Comparison of ENCODE assay signal across 11 mouse cellular contexts in the genomic region with DNA sequence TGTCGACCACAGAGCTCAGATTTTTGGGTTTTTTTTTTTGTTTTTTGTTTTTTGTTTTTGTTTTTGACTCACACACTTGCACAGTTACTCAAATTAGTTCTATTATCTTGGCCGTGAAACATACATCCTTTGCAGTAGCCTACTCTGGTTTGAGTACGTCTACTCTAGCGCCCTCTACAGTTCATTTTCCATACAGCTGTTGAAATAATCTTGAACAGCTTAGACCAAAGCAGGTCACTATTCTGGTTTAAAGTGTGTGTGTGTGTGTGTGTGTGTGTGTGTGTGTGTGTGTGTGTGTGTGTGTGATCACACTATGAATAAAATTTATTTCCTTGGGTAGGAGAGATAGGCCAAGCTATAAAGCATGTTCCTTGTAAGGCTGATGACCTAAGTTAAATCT. TPM values are rescaled to one million over a fixed set of nuclear protein-coding genes. Genes with fewer than 3 reads are reported as not detected.
DNase-seq lines count a peak whose midpoint lies in the region; ATAC-seq and TF ChIP-seq lines count a peak whose summit lies in the region.
"Had no signal": no experiment of that assay in that cellular context is flagged by ENCODE, and none has a peak within 500 bp of the region (broad histone marks: within the 10 kb centered on the region; RNA-seq: fewer than 3 reads in every experiment).

No protein-coding gene starts in this region.

- H3K27me3 ChIP-seq in liver, embryonic 14.5 days (ENCODE audit: control insufficient read depth, insufficient read depth, low read length) = peaks cover 9% of the 10 kb centered on the region
- H3K27me3 ChIP-seq in liver, embryonic 12.5 days (replicated peaks) = peaks cover 24% of the 10 kb centered on the region
- no peaks in the 10 kb centered on the region for H3K27me3 ChIP-seq in embryonic facial prominence, embryonic 15.5 days

- ATAC-seq in liver, embryonic 14.5 days (ENCODE audit: insufficient read depth) = no peak
- ATAC-seq in liver, embryonic 12.5 days = no peak
- no peak for ATAC-seq in embryonic facial prominence, embryonic 15.5 days (ENCODE audit: insufficient number of reproducible peaks, low FRiP score, low TSS enrichment, low read depth)
- ATAC-seq: midbrain, embryonic 15.5 days had no signal

- no peak overlapping the region for H3K9ac ChIP-seq in liver, embryonic 14.5 days (replicated peaks)
- H3K9ac ChIP-seq in liver, embryonic 12.5 days = no peak overlapping the region
- H3K9ac ChIP-seq in ES-E14 (ENCODE audit: insufficient read depth, low read depth, low read length, poor library complexity, severe bottlenecking) = no peak overlapping the region
- no peak overlapping the region for H3K9ac ChIP-seq in embryonic facial prominence, embryonic 15.5 days
- H3K9ac ChIP-seq: liver, embryonic 15.5 days; midbrain, embryonic 15.5 days had no signal

- in situ Hi-C loops in ES-E14 (cut with MboI; ENCODE audit: low sequenced_read_pairs in 2 of 2, unreplicated experiment in 2 of 2) = no loop called here

- no peak overlapping the region for H3K4me2 ChIP-seq in liver, embryonic 14.5 days (ENCODE audit: low read depth)
- no peak overlapping the region for H3K4me2 ChIP-seq in liver, embryonic 12.5 days
- no peak overlapping the region for H3K4me2 ChIP-seq in embryonic facial prominence, embryonic 15.5 days (replicated peaks)
- H3K4me2 ChIP-seq: liver, embryonic 15.5 days; midbrain, embryonic 15.5 days had no signal

- no peaks in the 10 kb centered on the region for H3K36me3 ChIP-seq in liver, embryonic 14.5 days (replicated peaks; ENCODE audit: control insufficient read depth, insufficient read depth, low read depth)
- no peaks in the 10 kb centered on the region for H3K36me3 ChIP-seq in liver, embryonic 12.5 days
- H3K36me3 ChIP-seq in ES-E14 (ENCODE audit: control insufficient read depth, insufficient read depth, low read length, poor library complexity, severe bottlenecking) = no peaks in the 10 kb centered on the region
- peaks cover 3% of the 10 kb centered on the region; the same call in 1 of the 2 replicates for H3K36me3 ChIP-seq in embryonic facial prominence, embryonic 15.5 days
- H3K36me3 ChIP-seq: liver, embryonic 15.5 days; midbrain, embryonic 15.5 days had no signal

- TF ChIP-seq EP300 in liver, embryonic 14.5 days (IDR thresholded peaks at IDR 0.05; ENCODE audit: low read depth) = no peak

- H3K4me3 ChIP-seq in liver, embryonic 14.5 days (ENCODE audit: insufficient read depth in 1 of 2, low read depth in 2 of 2, low read length in 2 of 2) = no peak overlapping the region
- H3K4me3 ChIP-seq in liver, embryonic 12.5 days = no peak overlapping the region
- no peak overlapping the region for H3K4me3 ChIP-seq in ES-E14 (ENCODE audit: insufficient read depth in 1 of 2, low read depth in 1 of 2, low read length in 2 of 2, poor library complexity in 1 of 2, severe bottlenecking in 1 of 2)
- no peak overlapping the region for H3K4me3 ChIP-seq in embryonic facial prominence, embryonic 15.5 days (replicated peaks)
- H3K4me3 ChIP-seq: liver, embryonic 15.5 days; midbrain, embryonic 15.5 days had no signal

- DNase-seq in embryo, embryonic 10.5 days (ENCODE audit: low spot score) = peak; percentile 47
- DNase-seq in embryo, embryonic 11 days = no peak
- no peak for DNase-seq in liver, embryonic 14.5 days (ENCODE audit: low read depth in 3 of 3, low spot score in 3 of 3)
- peak; percentile 30 for DNase-seq in ES-E14 (ENCODE audit: low read depth, low spot score)
- DNase-seq in right cerebral cortex, adult 18-20 months = no peak
- DNase-seq in adrenal gland, postnatal 14 days = no peak
- DNase-seq: cerebellum, adult 9-11 months had no signal

- no peaks in the 10 kb centered on the region for H3K4me1 ChIP-seq in liver, embryonic 14.5 days (replicated peaks; ENCODE audit: control insufficient read depth in 2 of 2, insufficient read depth in 2 of 2, low read length in 1 of 2)
- no peaks in the 10 kb centered on the region; the same call in 1 of the 2 replicates for H3K4me1 ChIP-seq in liver, embryonic 12.5 days
- H3K4me1 ChIP-seq in ES-E14 (ENCODE audit: control insufficient read depth in 2 of 2, insufficient read depth in 2 of 2, low read length in 2 of 2, poor library complexity in 1 of 2) = no peaks in the 10 kb centered on the region
- peaks cover 52% of the 10 kb centered on the region for H3K4me1 ChIP-seq in embryonic facial prominence, embryonic 15.5 days

- no peaks in the 10 kb centered on the region for H3K9me3 ChIP-seq in liver, embryonic 14.5 days (ENCODE audit: control insufficient read depth, low read length)
- H3K9me3 ChIP-seq in liver, embryonic 12.5 days (replicated peaks) = no peaks in the 10 kb centered on the region
- no peaks in the 10 kb centered on the region for H3K9me3 ChIP-seq in ES-E14 (ENCODE audit: control insufficient read depth, insufficient read depth, low read depth, low read length)
- no peaks in the 10 kb centered on the region for H3K9me3 ChIP-seq in embryonic facial prominence, embryonic 15.5 days (replicated peaks)
- H3K9me3 ChIP-seq: liver, embryonic 15.5 days; midbrain, embryonic 15.5 days had no signal

- TF ChIP-seq CTCF in liver, embryonic 14.5 days (IDR thresholded peaks at IDR 0.05; ENCODE audit: low read depth) = peak; percentile 38; the same call in 1 of the 2 replicates

- whole genome bisulfite sequencing in liver, embryonic 14.5 days (ENCODE audit: insufficient replicate concordance) = 14% methylated on average over 4 of the region's 4 CpGs
- WGBS in liver, embryonic 12.5 days (ENCODE audit: insufficient replicate concordance) = 20% methylated on average over 4 of the region's 4 CpGs
- WGBS in embryonic facial prominence, embryonic 15.5 days = 37% methylated on average over 4 of the region's 4 CpGs

- no peak overlapping the region for H3K27ac ChIP-seq in liver, embryonic 14.5 days
- no peak overlapping the region for H3K27ac ChIP-seq in liver, embryonic 12.5 days
- H3K27ac ChIP-seq in ES-E14 (ENCODE audit: insufficient read depth, low read depth, low read length, poor library complexity, severe bottlenecking) = no peak overlapping the region
- peak overlapping the region; percentile 7 for H3K27ac ChIP-seq in embryonic facial prominence, embryonic 15.5 days (replicated peaks)
- H3K27ac ChIP-seq: liver, embryonic 15.5 days; midbrain, embryonic 15.5 days had no signal

TF ChIP-seq in ES-E14, 5 proteins besides CTCF, POLR2A, EP300 and RAD21:
- TF ChIP-seq MAFK (IDR thresholded peaks at IDR 0.05; ENCODE audit: insufficient read depth, low read depth, low read length) (no peak), ZC3H11A (IDR thresholded peaks at IDR 0.05; ENCODE audit: borderline replicate concordance, low read depth, low read length) (no peak), CHD2 (IDR thresholded peaks at IDR 0.05; ENCODE audit: low read depth, low read length) (no peak), ZNF384 (IDR thresholded peaks at IDR 0.05; ENCODE audit: low read depth, low read length) (no peak), HCFC1 (IDR thresholded peaks at IDR 0.05; ENCODE audit: borderline replicate concordance, insufficient read depth, low read length) (no peak)
TF ChIP-seq in ES-E14: peak in this region for 0.

RNA-seq across cellular contexts. Expression of gene Gxylt2, which starts 5.6 kb away (rescaled TPM):
- 0.01 and 0.04 TPM in 2 replicates for polyA plus RNA-seq in liver, embryonic 14.5 days (2012; rRNA removed)
- not detected in 2 replicates for polyA plus RNA-seq in liver, embryonic 14.5 days (2014; fragmentation: Nextera tagmentation; extraction: Ambion mirVana)
- 0.37 and 0.39 TPM in 2 replicates for polyA plus RNA-seq in liver, embryonic 12.5 days (2016; fragmentation: Nextera tagmentation; extraction: Ambion mirVana)
- 0.58 and 1.3 TPM in 2 replicates for total RNA-seq in ES-E14 (2012; rRNA removed)
- polyA plus RNA-seq in embryonic facial prominence, embryonic 15.5 days (2015; fragmentation: Nextera tagmentation; extraction: Ambion mirVana) = 33.4 and 36.4 TPM in 2 replicates
- 0.85 and 2.2 TPM in 2 replicates for total RNA-seq in adrenal gland, postnatal 14 days (2021)

RNA-seq across cellular contexts. Expression of gene Shq1, which starts 39.2 kb away (rescaled TPM):
- 5.2 and 5.8 TPM in 2 replicates for polyA plus RNA-seq in liver, embryonic 14.5 days (2012; rRNA removed)
- 8.7 and 10.6 TPM in 2 replicates for polyA plus RNA-seq in liver, embryonic 14.5 days (2014; fragmentation: Nextera tagmentation; extraction: Ambion mirVana)
- polyA plus RNA-seq in liver, embryonic 12.5 days (2016; fragmentation: Nextera tagmentation; extraction: Ambion mirVana) = 18.5 and 18.9 TPM in 2 replicates
- total RNA-seq in ES-E14 (2012; rRNA removed) = 23.4 and 25.1 TPM in 2 replicates
- 15.1 TPM in 2 replicates for polyA plus RNA-seq in embryonic facial prominence, embryonic 15.5 days (2015; fragmentation: Nextera tagmentation; extraction: Ambion mirVana)
- total RNA-seq in adrenal gland, postnatal 14 days (2021) = 8.3 and 8.4 TPM in 2 replicates

Comparison
In these comparisons a context has a peak if more than half of its experiments do, and no peak if none do; other contexts are left out.
1. DNase-seq: peak in embryo, embryonic 10.5 days (single experiment) and ES-E14 (single experiment); none in embryo, embryonic 11 days (single experiment), liver, embryonic 14.5 days (0 of 3), right cerebral cortex, adult 18-20 months (single experiment) and adrenal gland, postnatal 14 days (single experiment).
2. RNA of gene Gxylt2, which starts 5.6 kb away (polyA plus RNA-seq): 33.4 to 36.4 TPM in embryonic facial prominence, embryonic 15.5 days; 0.37 to 0.39 TPM in liver, embryonic 12.5 days and 0.01 to 0.04 TPM in liver, embryonic 14.5 days; every median in the first group is over 10 times any median in the second.